Mouse (Mus musculus) forebrain, embryonic 11.5 days (tissue): ENCODE measurements around the gene Arid5b. TPM values are rescaled to one million over a fixed set of nuclear protein-coding genes. Genes with fewer than 3 reads are reported as not detected.

ENCODE experiments used
- ATAC-seq: fragments of 200-750 bp; cut with Nextera tagmentation; replicated peaks from 2 replicates; pipeline ENCODE4 v1.8.0; 2017; ENCODE audit warnings: moderate TSS enrichment; ENCODE audit not compliant: low FRiP score
- DNase-seq: peaks from one replicate; pipeline ENCODE4 v3.0.0-alpha.2; 2017; ENCODE audit warnings: low spot score
- H3K27ac ChIP-seq: fragments of 300-500 bp; sonication (generic); 2 replicates; pipeline ENCODE4 v1.5.1; 2014; ENCODE audit warnings: low read depth, low read length
- H3K27me3 ChIP-seq: fragments of 300-500 bp; sonication (generic); 2 replicates; pipeline ENCODE4 v1.6.1; 2014; ENCODE audit warnings: mild to moderate bottlenecking, low read length, mixed read lengths; ENCODE audit not compliant: control insufficient read depth, insufficient read depth
- H3K36me3 ChIP-seq: fragments of 300-500 bp; sonication (generic); 2 replicates; pipeline ENCODE4 v1.6.1; 2014; ENCODE audit warnings: mild to moderate bottlenecking, low read length, moderate library complexity, mixed read lengths; ENCODE audit not compliant: control insufficient read depth, insufficient read depth
- H3K4me1 ChIP-seq: fragments of 300-500 bp; sonication (generic); replicated peaks from 2 replicates; pipeline ENCODE4 v1.6.1; 2014; ENCODE audit warnings: low read length, mixed read lengths; ENCODE audit not compliant: control insufficient read depth, insufficient read depth
- H3K4me2 ChIP-seq: fragments of 300-500 bp; sonication (generic); 2 replicates; pipeline ENCODE4 v1.6.1; 2014; ENCODE audit warnings: low read depth, mild to moderate bottlenecking, low read length, moderate library complexity, mixed read lengths; ENCODE audit not compliant: severe bottlenecking
- H3K4me3 ChIP-seq: fragments of 300-500 bp; sonication (generic); 2 replicates; pipeline ENCODE4 v1.5.1; 2014; ENCODE audit warnings: low read depth, low read length
- H3K9ac ChIP-seq: fragments of 300-500 bp; sonication (generic); 2 replicates; pipeline ENCODE4 v1.6.1; 2014; ENCODE audit warnings: low read length
- H3K9me3 ChIP-seq: fragments of 300-500 bp; sonication (generic); 2 replicates; pipeline ENCODE4 v1.6.1; 2016; ENCODE audit warnings: low read length, mixed read lengths; ENCODE audit not compliant: control insufficient read depth
- WGBS: fragments of 180-500 bp; shearing (Covaris S2); extraction: QIAGEN DNeasy Blood & Tissue Kit; methylation state at CpG from one replicate; pipeline ENCODE4 v1.1.7; 2014; 5-methylcytosine and 5-hydroxymethylcytosine counted together
- polyA plus RNA-seq: library from polyadenylated mRNA; unstranded; fragments of >200 nt; fragmentation: Nextera tagmentation; extraction: Ambion mirVana; gene quantifications from 2 replicates; pipeline ENCODE4 v1.2.1, GENCODE M21; 2014

The Arid5b gene
- polyA plus RNA-seq, 1 experiment from 2014 or later: 17.1 TPM

GRCm38 (mm10) chr10:68075181-68075580 is 203.4 kb downstream of the Arid5b start:
- H3K4me2 ChIP-seq: no peak overlapping the region
- H3K9me3 ChIP-seq: no peaks in the 10 kb centered on the region
- DNase-seq: no peak
- H3K36me3 ChIP-seq: no peaks in the 10 kb centered on the region
- no peak overlapping the region for H3K27ac ChIP-seq
- no peak for ATAC-seq
- H3K27me3 ChIP-seq: no peaks in the 10 kb centered on the region
- WGBS: 91% methylated on average over 5 of the region's 5 CpGs
- no peak overlapping the region for H3K4me3 ChIP-seq
- no peaks in the 10 kb centered on the region for H3K4me1 ChIP-seq
- H3K9ac ChIP-seq: no peak overlapping the region

GRCm38 (mm10) chr10:68074291-68074690 is 204.2 kb downstream of the Arid5b start:
- no peak overlapping the region for H3K4me2 ChIP-seq
- H3K9ac ChIP-seq: no peak overlapping the region
- ATAC-seq (no peak), DNase-seq (no peak)
- no peaks in the 10 kb centered on the region for H3K27me3 ChIP-seq
- H3K4me3 ChIP-seq: no peak overlapping the region
- H3K36me3 ChIP-seq: no peaks in the 10 kb centered on the region
- 92% methylated on average over 12 of the region's 12 CpGs for WGBS
- H3K9me3 ChIP-seq: no peaks in the 10 kb centered on the region
- no peak overlapping the region for H3K27ac ChIP-seq
- no peaks in the 10 kb centered on the region for H3K4me1 ChIP-seq

GRCm38 (mm10) chr10:68072626-68073025 is 205.9 kb downstream of the Arid5b start:
- ATAC-seq (no peak), DNase-seq (no peak)
- Histone ChIP-seq H3K36me3 (no peaks in the 10 kb centered on the region), H3K4me2 (no peak overlapping the region), H3K9ac (no peak overlapping the region), H3K27me3 (no peaks in the 10 kb centered on the region), H3K4me3 (no peak overlapping the region), H3K27ac (no peak overlapping the region), H3K9me3 (no peaks in the 10 kb centered on the region), H3K4me1 (no peaks in the 10 kb centered on the region)
- 86% methylated on average over 4 of the region's 4 CpGs for WGBS

- H3K27ac ChIP-seq: no peak overlapping the region
- no peaks in the 10 kb centered on the region for H3K27me3 ChIP-seq
- no peak overlapping the region for H3K4me3 ChIP-seq
- WGBS: 82% methylated on average over 7 of the region's 7 CpGs
- H3K9ac ChIP-seq: no peak overlapping the region
- DNase-seq (no peak), ATAC-seq (no peak)
- no peaks in the 10 kb centered on the region for H3K9me3 ChIP-seq
- no peaks in the 10 kb centered on the region for H3K36me3 ChIP-seq
- no peaks in the 10 kb centered on the region for H3K4me1 ChIP-seq
- no peak overlapping the region for H3K4me2 ChIP-seq
These were observed 207.5 kb downstream of the Arid5b start for GRCm38 (mm10) chr10:68071041-68071440.

- Histone ChIP-seq H3K27ac (no peak overlapping the region), H3K36me3 (no peaks in the 10 kb centered on the region), H3K9ac (no peak overlapping the region), H3K4me2 (no peak overlapping the region), H3K9me3 (no peaks in the 10 kb centered on the region), H3K4me1 (no peaks in the 10 kb centered on the region; the same call in 1 of the 2 replicates), H3K27me3 (no peaks in the 10 kb centered on the region), H3K4me3 (no peak overlapping the region)
- WGBS: 81% methylated on average over 8 of the region's 8 CpGs
- DNase-seq: no peak
- no peak for ATAC-seq
These were observed 210.1 kb downstream of the Arid5b start for GRCm38 (mm10) chr10:68068426-68068825.

GRCm38 (mm10) chr10:68067961-68068360 is 210.6 kb downstream of the Arid5b start:
- H3K4me2 ChIP-seq: no peak overlapping the region
- WGBS: 82% methylated on average over 5 of the region's 5 CpGs

GRCm38 (mm10) chr10:68066173-68066572 is 212.4 kb downstream of the Arid5b start:
- no peaks in the 10 kb centered on the region for H3K36me3 ChIP-seq
- no peak overlapping the region for H3K4me2 ChIP-seq
- H3K9ac ChIP-seq: no peak overlapping the region
- no peak overlapping the region for H3K4me3 ChIP-seq
- no peaks in the 10 kb centered on the region; the same call in 1 of the 2 replicates for H3K4me1 ChIP-seq
- no peak for ATAC-seq
- no peak overlapping the region for H3K27ac ChIP-seq
- no peaks in the 10 kb centered on the region for H3K9me3 ChIP-seq
- 89% methylated on average over 5 of the region's 5 CpGs for WGBS
- DNase-seq: no peak
- H3K27me3 ChIP-seq: no peaks in the 10 kb centered on the region

More at GRCm38 (mm10) chr10:68067961-68068360, 210.6 kb downstream of the Arid5b start:
- no peak overlapping the region for H3K27ac ChIP-seq
- H3K9ac ChIP-seq: no peak overlapping the region
- H3K27me3 ChIP-seq: no peaks in the 10 kb centered on the region
- no peaks in the 10 kb centered on the region; the same call in 1 of the 2 replicates for H3K4me1 ChIP-seq
- no peaks in the 10 kb centered on the region for H3K36me3 ChIP-seq
- H3K9me3 ChIP-seq: no peaks in the 10 kb centered on the region
- DNase-seq (no peak), ATAC-seq (no peak)
- no peak overlapping the region for H3K4me3 ChIP-seq

GRCm38 (mm10) chr10:68064571-68064970 is 214.0 kb downstream of the Arid5b start:
- Histone ChIP-seq H3K9ac (no peak overlapping the region), H3K36me3 (no peaks in the 10 kb centered on the region), H3K27ac (no peak overlapping the region), H3K27me3 (no peaks in the 10 kb centered on the region), H3K4me3 (no peak overlapping the region), H3K4me1 (no peaks in the 10 kb centered on the region; the same call in 1 of the 2 replicates), H3K9me3 (no peaks in the 10 kb centered on the region), H3K4me2 (peak overlapping the region; percentile 26; the same call in 1 of the 2 replicates)
- 26% methylated on average over 10 of the region's 10 CpGs for WGBS
- ATAC-seq (no peak), DNase-seq (no peak)

GRCm38 (mm10) chr10:68063806-68064545 is 214.6 kb downstream of the Arid5b start:
- ATAC-seq (0 out of 2 replicates have a peak, but pooled peaks have one; percentile 36), DNase-seq (no peak)
- Histone ChIP-seq H3K27ac (no peak overlapping the region), H3K4me1 (no peaks in the 10 kb centered on the region; the same call in 1 of the 2 replicates), H3K36me3 (no peaks in the 10 kb centered on the region), H3K4me3 (no peak overlapping the region), H3K4me2 (peak overlapping the region; percentile 26; the same call in 1 of the 2 replicates), H3K27me3 (no peaks in the 10 kb centered on the region), H3K9ac (no peak overlapping the region), H3K9me3 (no peaks in the 10 kb centered on the region)
- 34% methylated on average over 8 of the region's 8 CpGs for WGBS
